Mouse (Mus musculus): ENCODE data around the gene Asb6.

The Asb6 gene

DNA sequence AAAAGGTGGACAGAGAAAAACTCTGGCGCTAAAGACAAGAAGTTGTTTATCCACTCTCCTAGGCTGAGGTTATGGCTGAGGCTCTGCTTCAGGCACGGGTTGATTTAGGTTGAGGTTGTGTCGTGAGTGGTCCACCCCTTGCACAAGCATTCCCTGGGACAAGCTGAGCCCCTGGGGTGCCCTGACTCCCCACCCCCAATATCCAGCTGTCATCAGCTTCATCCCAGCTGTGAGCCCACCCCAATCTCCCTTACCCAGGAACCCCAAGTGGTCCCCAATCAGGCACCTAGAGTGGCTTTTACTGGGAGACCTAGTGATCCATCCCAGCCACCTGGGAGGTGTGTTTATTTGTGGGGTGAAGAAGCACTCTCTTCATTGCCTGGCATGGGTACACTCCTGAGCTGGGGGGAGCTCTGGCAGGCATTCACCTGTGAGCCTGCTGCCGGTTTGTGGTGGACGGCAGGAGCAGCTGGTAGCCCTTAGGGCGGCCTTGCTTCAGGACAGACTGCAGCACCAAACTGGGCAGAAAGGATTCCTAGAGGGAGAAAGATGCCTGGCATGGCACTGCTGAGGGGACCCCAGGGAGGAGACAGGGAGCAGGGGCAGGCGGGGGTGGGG is 34.8 kb downstream of the Asb6 start:
- no peak for DNase-seq

DNA sequence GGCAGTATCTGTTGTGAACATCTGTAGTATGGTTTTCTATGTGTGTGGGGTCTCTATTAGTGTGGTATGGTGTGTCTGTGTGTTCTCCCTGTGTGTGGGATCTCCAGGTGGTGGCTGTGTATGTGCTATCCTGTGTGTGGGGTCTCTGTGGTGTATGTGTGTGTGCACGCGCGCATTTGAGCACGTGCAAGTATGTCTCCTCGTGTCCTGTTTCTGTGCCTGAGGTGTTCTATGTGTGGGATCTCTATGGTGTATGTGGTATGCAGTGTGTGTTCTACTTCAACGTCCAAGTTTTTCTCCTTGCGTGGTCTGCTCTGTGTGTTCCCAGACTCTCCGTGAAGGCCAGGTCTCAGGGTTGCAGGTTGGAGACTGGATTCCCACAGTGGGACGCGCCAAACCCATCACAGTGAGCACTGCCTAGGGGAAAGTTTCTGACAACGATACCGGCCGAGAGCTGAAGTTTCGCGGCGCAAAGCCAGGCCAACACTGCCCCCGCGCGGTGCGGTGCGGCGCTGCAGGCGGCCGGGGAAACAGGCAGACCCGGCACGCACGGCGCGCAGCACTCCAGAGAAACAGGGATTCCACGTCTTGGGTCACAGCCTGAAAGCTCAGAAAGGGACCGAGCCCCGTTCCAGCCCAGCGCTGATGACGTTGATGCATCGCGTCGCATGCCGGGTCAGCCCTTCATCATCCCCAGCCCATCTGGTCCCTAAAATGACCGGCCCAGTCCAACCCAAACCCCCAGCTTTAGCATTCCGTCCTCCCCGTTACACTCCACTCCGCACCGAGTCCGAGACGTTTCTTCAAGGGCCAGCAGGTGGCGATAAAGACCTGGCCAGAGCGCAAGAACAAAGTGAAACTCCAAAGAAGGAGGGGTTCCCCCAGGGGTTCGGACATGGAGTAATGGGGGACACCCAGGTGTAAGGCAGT is 35.7 kb downstream of the Asb6 start:
- peak; percentile 88 to 99 for DNase-seq

DNA sequence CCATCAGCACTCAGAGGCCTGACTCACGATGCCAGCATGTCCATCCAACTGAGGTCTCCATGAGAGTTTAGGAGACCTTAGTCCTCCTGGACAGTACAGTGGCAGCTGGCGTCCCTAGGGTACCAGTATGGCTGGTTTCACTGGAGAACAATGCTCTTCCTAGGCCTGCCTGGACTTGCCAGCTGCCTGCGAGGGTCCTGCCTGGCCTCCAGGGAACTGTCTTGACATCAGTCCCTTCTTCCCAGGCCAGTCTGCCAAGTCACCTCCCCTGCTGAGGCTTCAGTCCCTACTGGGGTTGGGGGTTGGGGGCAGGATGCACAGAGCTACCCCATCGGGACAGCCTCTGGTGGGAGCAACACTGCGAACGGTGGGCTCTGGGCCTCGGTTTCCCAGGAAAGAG is 38.1 kb downstream of the Asb6 start:
- no peak for DNase-seq

DNA sequence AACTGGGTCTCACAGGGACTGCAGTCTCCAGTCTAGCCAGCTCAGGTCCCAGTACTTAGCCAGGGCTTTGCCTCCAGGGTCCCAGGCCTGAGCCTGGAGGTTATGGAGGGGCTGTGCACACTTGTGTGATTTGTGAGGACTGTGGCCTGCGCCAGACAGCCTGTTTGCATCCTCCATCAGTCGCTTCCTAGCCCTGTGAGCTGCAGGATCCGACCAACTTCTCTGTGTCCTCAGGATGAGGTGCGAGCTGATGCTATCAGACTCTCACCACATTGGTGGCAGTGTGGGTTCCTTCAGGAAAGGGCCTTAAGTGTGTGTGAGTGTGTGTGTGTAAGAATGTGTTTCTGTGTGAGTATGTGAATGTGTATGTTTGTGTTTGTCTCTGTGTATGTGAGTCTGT is 42.7 kb downstream of the Asb6 start:
- DNase-seq: no peak

DNA sequence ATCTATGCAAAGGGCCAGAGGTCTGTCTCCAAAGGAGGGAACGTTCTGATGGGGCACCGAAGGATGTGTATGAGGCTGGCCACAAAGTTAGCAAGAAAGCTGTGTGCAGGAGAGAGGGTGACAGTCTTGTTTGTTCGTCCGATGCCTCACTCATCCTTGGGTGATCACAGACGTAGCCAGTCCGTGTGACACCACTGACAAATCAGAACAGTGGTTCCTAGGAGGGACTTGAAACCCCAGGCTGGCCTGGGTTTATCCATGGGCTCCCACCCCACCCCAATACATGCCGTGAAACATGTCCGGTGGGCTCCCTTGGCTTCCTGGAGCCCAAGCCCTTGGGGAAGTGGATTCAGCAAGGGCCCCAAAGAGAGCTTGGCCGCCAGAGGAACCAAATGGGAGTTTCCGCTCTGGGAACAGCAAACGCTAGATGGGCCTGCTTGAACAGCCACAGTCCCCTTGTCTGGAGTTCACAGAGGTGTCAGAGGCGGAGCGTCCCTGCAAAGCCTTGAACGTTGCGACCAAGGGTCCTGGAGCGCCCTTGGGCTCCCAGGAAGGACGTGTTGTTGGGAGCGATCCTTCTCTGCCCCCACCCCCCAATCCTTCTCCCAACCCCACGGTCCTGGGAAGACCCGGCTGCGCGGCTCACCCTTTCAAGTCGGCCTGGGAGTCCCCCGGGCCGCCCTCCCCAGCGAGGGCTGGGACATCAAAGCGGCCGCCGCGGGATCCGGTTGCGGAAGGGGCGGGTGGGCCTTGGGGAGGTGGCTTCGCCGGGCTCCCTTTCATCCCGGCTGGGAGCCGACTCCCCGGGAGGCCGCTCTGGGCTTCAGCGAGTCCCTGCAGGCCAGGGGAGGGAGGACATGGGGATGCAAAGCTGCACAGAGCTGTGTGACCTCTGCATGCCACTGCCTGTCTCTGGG is 45.8 kb downstream of the Asb6 start:
- DNase-seq: no peak

DNA sequence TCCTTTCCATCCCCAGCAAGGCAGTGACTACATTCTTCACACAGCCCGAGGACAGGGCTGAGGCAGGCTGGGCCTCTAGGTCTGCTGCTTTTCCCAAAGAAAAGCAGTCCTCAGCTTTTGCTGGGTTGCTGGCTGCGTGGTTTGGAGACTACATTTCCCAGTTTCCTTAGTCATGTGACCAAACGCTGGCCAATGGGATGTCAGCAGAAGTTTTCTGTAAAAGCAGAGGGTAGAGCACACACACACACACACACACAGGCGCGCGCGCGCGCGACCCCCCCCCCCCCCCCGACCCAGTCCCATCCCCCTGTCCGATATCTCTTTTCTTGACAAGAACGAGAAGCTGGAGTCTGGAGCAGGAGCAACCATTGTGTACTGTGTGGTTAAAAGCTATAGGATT is 46.8 kb downstream of the Asb6 start:
- DNase-seq: peak; percentile 58 to 75

DNA sequence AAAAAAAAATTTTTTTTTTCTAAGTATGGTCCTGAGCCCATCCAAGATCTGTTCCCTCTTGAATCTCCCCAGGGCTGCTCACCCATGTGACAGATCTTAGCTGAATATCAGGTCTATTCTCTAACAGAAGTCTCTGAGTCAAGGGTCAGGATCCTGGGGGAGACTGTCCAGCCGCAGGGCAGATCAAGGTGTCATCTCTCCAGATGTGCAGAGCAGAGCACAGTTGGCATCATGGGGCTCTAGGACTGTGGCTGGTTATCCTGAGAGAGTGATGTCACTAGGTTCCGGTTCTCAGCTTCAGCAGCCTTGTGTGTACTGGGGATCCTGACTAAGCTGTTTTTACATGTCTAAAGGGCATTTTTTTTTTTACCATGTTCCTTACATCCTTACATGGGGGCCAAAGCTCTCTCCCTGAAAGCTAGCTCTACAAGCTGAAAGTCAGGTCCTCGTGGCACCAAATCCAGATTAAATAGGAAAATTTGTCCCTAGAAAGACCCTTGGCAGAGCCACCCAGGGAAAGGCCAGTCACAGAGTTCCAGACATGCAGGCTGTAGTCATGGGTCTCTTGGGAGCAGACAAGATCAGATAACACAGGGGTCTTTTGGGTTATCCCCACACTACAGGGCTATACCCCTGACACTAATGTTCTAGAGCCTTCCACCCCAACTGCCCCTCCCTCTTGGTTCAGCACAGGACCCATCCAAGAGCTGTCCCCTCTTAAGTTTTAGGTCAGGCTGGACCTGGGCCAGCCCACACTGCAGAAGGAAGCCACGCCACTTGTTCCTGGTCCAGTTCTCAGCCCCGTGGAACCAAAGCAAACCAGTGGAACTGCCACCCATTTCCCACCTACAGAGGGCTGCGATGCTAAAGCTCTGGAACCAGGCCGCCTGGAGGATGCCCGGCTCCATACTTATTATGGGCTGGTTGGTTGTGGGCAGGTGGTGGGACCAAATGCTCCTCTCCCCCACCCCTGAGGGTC is 47.5 kb downstream of the Asb6 start:
- DNase-seq: no peak

DNA sequence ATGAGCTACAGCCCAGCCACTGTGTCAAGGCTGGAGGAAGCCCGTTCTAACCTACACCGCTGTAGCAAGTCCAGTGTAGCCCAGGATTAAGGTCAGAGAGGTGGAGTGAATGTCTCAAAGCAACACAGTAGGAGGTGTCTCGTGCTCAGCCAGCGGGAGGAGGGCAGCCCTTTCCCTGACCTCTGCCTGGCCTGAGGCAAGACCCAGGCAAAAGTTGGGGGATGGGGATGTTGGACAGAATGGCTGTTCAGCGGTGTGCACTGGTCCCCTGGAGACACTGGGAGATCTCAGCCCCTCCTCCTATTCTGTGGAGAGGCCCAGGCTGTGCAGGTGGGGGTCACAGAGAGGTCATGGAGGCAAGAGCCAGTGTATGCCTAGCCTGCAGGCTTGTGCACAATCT is 50.9 kb downstream of the Asb6 start:
- no peak for DNase-seq

DNA sequence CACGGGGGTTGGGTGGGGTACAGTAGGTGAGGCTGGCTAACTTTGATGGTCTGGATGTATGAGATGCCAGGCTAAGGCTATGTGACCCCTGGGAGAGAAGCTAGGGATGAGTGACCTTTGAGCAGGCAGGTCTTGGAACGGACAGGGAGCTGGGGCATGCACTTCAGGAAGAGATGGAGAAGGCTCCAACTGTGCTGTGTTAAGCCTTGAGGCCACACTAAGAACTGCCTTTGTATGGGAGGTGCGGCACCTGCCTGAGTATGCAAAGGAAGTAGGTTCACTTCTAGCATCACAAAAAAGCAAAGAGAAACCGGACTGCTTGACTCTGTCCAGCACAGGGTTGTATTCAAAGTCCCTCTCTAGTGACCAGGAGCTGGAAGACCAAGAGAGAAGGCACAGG is 51.9 kb downstream of the Asb6 start:
- DNase-seq: no peak

DNA sequence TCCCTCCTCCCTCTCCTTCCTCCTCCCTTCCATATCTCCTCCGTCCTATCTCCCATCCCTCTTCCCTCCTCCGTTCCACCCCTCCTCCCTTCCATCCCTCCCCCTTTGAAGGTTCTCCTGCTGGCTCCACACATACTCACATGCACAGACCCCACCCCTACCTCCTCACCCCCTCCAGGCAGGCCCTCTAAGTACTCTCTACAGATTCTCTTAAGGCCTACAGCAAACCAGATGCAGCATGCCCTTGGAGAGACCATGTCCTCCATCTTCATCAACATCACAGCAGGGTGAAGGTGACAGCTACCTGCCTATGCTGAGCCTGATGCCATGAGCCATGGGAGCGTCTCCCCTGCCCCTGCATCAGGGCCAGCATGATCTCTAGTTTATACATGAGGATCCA is 52.9 kb downstream of the Asb6 start:
- no peak for DNase-seq

DNA sequence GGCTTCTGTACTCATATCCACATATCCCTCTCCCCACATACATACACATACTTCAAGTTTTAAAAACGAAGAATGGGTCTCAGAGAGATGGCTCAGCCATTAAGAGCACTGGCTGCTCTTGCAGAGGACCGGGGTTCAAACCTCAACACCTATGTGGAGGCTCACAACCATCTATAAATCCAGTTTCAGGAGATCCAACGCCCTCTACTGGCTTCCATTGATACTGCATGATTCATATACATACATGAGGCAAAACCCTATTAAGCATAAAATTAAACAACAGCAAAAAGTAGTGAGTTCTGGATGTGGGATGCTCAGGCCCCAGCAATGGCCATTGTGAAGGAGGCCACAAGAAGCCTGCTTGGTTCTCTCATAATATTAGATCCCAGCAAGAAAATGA is 54.2 kb downstream of the Asb6 start:
- no peak for DNase-seq

DNA sequence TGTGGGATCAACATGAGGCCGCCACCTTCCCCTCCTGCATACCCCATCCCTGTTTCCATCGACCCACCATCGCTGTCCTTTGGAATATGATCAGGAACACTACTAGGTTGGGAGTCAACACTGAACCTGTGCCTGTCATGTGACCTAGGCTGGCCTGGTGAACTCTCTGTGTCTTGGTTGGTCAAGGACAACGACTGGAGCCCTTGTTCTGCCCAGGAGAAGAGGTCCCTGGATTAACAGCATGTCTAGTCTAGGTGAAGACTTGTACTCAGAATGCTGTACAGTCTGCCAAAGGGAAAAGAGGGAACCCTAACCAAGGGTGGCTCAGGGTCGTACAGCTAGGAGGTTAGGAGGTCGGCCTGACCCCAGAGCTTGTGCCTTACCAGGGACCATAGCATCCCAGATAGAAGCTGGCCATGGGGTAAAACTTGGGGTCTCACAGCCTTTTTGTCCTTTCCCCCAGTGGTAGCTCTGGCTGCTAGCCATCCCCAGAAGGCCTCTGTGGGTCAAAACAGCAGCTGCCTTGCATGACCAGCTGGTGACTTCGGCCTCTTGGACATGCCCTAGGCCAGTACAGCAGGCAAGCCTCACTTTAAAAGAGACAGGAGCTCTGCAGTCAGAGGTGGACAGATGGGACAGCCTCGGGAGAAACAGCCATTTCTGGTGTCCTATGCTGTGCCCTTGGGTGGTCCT is 56.7 kb downstream of the Asb6 start:
- no peak for DNase-seq

Data from cerebellum, adult 18-20 months (tissue).